Comparison of ENCODE assay signal across 7 mouse cellular contexts in the genomic region with DNA sequence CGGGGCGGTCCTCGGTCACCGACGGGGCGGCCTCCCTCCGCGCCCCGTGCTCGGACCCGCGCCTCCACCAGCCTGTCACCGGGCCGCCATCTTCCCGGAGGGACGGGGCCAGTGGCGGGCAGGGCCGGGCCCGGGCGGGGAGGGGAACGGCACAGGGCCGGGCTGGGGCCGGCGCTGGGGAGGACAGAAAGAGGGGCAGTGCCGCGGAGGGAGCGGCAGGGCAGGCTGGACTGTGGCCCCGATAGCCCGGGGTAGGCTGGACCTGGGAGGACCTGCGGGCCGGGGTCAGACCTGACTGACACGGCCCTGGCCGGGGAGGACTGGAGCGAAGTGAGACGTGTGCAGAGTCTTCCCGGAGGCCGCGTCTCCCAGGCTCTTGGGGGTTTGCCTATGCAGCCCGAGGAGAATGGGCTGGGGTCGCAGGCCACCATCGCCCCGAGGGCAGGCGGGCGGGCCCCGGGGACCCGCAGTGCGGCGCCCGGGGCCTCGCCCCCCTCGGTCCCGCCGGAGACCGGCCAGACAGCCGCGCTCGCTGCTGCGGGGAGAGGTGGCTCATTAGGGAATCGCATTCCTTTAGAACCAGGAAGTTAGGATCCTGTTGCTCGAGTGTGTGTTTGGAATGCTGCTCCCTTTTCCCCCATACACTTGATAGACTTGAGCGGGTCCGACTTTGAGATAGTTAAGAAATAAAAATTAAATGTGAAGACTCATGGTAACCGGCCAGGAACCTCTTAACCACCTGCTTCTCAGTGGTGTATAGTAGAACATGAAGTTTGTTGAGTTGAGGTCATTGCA. TPM values are rescaled to one million over a fixed set of nuclear protein-coding genes. Genes with fewer than 3 reads are reported as not detected.
DNase-seq lines count a peak whose midpoint lies in the region; ATAC-seq and TF ChIP-seq lines count a peak whose summit lies in the region.

No protein-coding gene starts in this region.

- peak overlapping the region; percentile 94 for H3K4me3 ChIP-seq in G1E (ENCODE audit: low read depth, low read length)
- H3K4me3 ChIP-seq in erythroblast, embryonic 14.5 days (replicated peaks) = peak overlapping the region; percentile 98

- H3K4me1 ChIP-seq in G1E (ENCODE audit: insufficient read depth, low read depth, low read length) = peaks cover 41% of the 10 kb centered on the region
- H3K4me1 ChIP-seq in erythroblast, embryonic 14.5 days (ENCODE audit: control insufficient read depth) = peaks cover 61% of the 10 kb centered on the region

- no peaks in the 10 kb centered on the region for H3K9me3 ChIP-seq in G1E (replicated peaks)
- H3K9me3 ChIP-seq in erythroblast, embryonic 14.5 days (ENCODE audit: control insufficient read depth, low read length) = no peaks in the 10 kb centered on the region

- no peak for TF ChIP-seq CTCF in G1E (IDR thresholded peaks at IDR 0.05; ENCODE audit: low read depth, low read length)

- intact Hi-C loops in heart, postnatal 14 days (cut with DNase I) = loop anchor here (5.0 to 10.0 kb wide), 2 partner anchors 97 to 210 kb away; partner anchors contain the start of genes Gtpbp4 and Idi1

- no peaks in the 10 kb centered on the region for H3K27me3 ChIP-seq in G1E (ENCODE audit: insufficient read depth, low read length)
- no peaks in the 10 kb centered on the region for H3K27me3 ChIP-seq in erythroblast, embryonic 14.5 days (ENCODE audit: control insufficient read depth)

- no peak for ATAC-seq in G1E (ENCODE audit: extremely low read depth, insufficient number of reproducible peaks, low FRiP score, poor library complexity, severe bottlenecking)

- peak; percentile 59 for DNase-seq in G1E (ENCODE audit: low spot score)
- DNase-seq in adrenal gland, adult 2 months = peak; percentile 69
- DNase-seq in heart, postnatal 14 days = peak; percentile 49 to 52
- peak; percentile 38 to 63 for DNase-seq in kidney, postnatal 36 days
- peak; percentile 46 to 55 for DNase-seq in lung, postnatal 4 days
- DNase-seq in retina, postnatal 1 day = peak; percentile 65

- peaks cover 24% of the 10 kb centered on the region for H3K36me3 ChIP-seq in G1E (replicated peaks)
- H3K36me3 ChIP-seq in erythroblast, embryonic 14.5 days (ENCODE audit: control insufficient read depth) = peaks cover 34% of the 10 kb centered on the region

RNA-seq across cellular contexts. Expression of gene Larp4b, which starts 0.7 kb away (rescaled TPM):
- total RNA-seq in G1E (2014; fragmentation: Nextera tagmentation) (233 and 246 TPM in 2 replicates), G1E (2017) (174 and 208 TPM in 2 replicates)
- polyA plus RNA-seq in G1E (2012) = 53.7 and 66.3 TPM in 2 replicates
- 10 to 100 TPM; 49.1 to 72.2 TPM for total RNA-seq in adrenal gland, adult 2 months (2021)
- 14.2 and 19.8 TPM in 2 replicates for polyA plus RNA-seq in adrenal gland, adult 2 months (2012; rRNA removed)
- 1.5 and 2.0 TPM in 2 replicates for polyA plus RNA-seq in erythroblast, embryonic 14.5 days (2012)
- 10 to 100 TPM; 69.9 to 78.9 TPM for total RNA-seq in heart, postnatal 14 days (2021)
